Comparison of ENCODE assay signal across 7 mouse cellular contexts in the genomic region with DNA sequence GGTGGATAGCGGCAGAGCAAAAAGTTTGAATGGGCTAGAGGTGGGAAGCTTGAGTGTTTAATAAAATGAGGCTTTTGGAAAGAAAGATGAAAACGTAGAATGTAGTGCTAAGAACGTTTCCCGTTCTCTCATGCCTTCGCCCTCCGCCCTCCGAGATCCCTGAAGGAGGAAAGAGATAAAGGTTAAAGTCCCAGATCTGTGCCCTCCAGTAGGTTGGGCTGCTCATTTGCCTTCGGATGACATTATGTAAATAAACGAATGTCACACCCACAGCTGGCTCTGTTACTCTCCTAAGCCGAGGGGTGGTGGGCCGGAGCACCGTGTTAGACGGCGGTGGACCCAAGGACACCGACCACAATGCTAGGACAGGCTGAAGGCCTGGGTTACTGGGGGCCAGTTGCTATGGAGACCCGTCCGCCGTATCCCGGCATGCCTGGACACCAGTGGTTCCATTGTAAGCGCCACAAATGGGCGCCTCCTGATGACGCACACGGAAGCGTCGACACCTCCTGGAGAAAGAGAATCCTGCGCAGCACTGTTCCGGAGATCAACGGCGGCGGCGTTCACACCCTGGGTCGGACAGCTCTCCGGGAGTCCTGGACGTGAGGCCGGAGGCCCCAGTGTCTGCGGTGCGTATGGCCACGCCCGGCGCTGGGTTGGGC. TPM values are rescaled to one million over a fixed set of nuclear protein-coding genes. Genes with fewer than 3 reads are reported as not detected.
DNase-seq lines count a peak whose midpoint lies in the region; ATAC-seq lines count a peak whose summit lies in the region.

Gene Brms1, plus strand, starts transcription at position 493 of the 662 bp plus-strand sequence.

- ATAC-seq in embryonic facial prominence, embryonic 11.5 days (replicated peaks; ENCODE audit: insufficient number of reproducible peaks, low FRiP score, low TSS enrichment, low read depth), result peak; percentile 78
- ATAC-seq in midbrain, embryonic 12.5 days (ENCODE audit: low FRiP score, low read depth), result peak; percentile 87

- H3K27me3 ChIP-seq in embryonic facial prominence, embryonic 11.5 days (ENCODE audit: control insufficient read depth, insufficient read depth, low read length), result no peaks in the 10 kb centered on the region
- no peaks in the 10 kb centered on the region for H3K27me3 ChIP-seq in limb, embryonic 10.5 days (ENCODE audit: low read depth, poor library complexity, severe bottlenecking)
- peaks cover 7% of the 10 kb centered on the region; the same call in 1 of the 2 replicates for H3K27me3 ChIP-seq in midbrain, embryonic 12.5 days

- peaks cover 6% of the 10 kb centered on the region for H3K4me1 ChIP-seq in embryonic facial prominence, embryonic 11.5 days (ENCODE audit: control insufficient read depth, insufficient read depth, low read length)
- peaks cover 46% of the 10 kb centered on the region for H3K4me1 ChIP-seq in limb, embryonic 10.5 days
- H3K4me1 ChIP-seq in midbrain, embryonic 12.5 days, result peaks cover 38% of the 10 kb centered on the region

- peak; percentile 89 for DNase-seq in adrenal gland, postnatal 25 days
- peak; percentile 96 for DNase-seq in embryonic facial prominence, embryonic 11.5 days (ENCODE audit: low spot score)
- peak; percentile 99 for DNase-seq in heart, adult 11 months
- peak; percentile 94 for DNase-seq in kidney, adult 18-20 months
- peak; percentile 96 for DNase-seq in limb, embryonic 10.5 days (ENCODE audit: low spot score)
- DNase-seq in skeletal muscle tissue, adult 2 months (ENCODE audit: low read depth, low spot score), result peak; percentile 91

- WGBS in embryonic facial prominence, embryonic 11.5 days, result 9% methylated on average over 40 of the region's 40 CpGs
- 10% methylated on average over 40 of the region's 40 CpGs for WGBS in limb, embryonic 10.5 days
- 7% methylated on average over 40 of the region's 40 CpGs for WGBS in midbrain, embryonic 12.5 days

- no peaks in the 10 kb centered on the region for H3K36me3 ChIP-seq in embryonic facial prominence, embryonic 11.5 days (replicated peaks; ENCODE audit: control insufficient read depth, insufficient read depth, low read depth, low read length)
- H3K36me3 ChIP-seq in limb, embryonic 10.5 days, result peaks cover 17% of the 10 kb centered on the region
- peaks cover 22% of the 10 kb centered on the region for H3K36me3 ChIP-seq in midbrain, embryonic 12.5 days

- peak within 1 kb of the TSS; percentile 86 for H3K4me2 ChIP-seq in embryonic facial prominence, embryonic 11.5 days (ENCODE audit: low read depth, low read length)
- peak within 1 kb of the TSS; percentile 100 for H3K4me2 ChIP-seq in midbrain, embryonic 12.5 days (replicated peaks)

- 0 out of 2 replicates have a peak within 1 kb of the TSS, but pooled peaks have one; percentile 4 for H3K27ac ChIP-seq in embryonic facial prominence, embryonic 11.5 days (replicated peaks; ENCODE audit: low read depth, low read length)
- peak within 1 kb of the TSS; percentile 81 for H3K27ac ChIP-seq in limb, embryonic 10.5 days
- peak within 1 kb of the TSS; percentile 69 for H3K27ac ChIP-seq in midbrain, embryonic 12.5 days (replicated peaks)

- H3K9ac ChIP-seq in embryonic facial prominence, embryonic 11.5 days (replicated peaks; ENCODE audit: low read length), result peak within 1 kb of the TSS; percentile 86
- H3K9ac ChIP-seq in midbrain, embryonic 12.5 days (replicated peaks), result peak within 1 kb of the TSS; percentile 88

- H3K4me3 ChIP-seq in embryonic facial prominence, embryonic 11.5 days (ENCODE audit: low read depth, low read length), result peak within 1 kb of the TSS; percentile 86
- peak within 1 kb of the TSS; percentile 91 for H3K4me3 ChIP-seq in limb, embryonic 10.5 days
- H3K4me3 ChIP-seq in midbrain, embryonic 12.5 days, result peak within 1 kb of the TSS; percentile 85

- no peaks in the 10 kb centered on the region for H3K9me3 ChIP-seq in embryonic facial prominence, embryonic 11.5 days (replicated peaks; ENCODE audit: control insufficient read depth, low read length)
- no peaks in the 10 kb centered on the region for H3K9me3 ChIP-seq in limb, embryonic 10.5 days (replicated peaks)
- H3K9me3 ChIP-seq in midbrain, embryonic 12.5 days, result no peaks in the 10 kb centered on the region

RNA-seq across cellular contexts. Expression of gene Brms1, which starts in this region (rescaled TPM):
- 21.6 and 32.0 TPM in 2 replicates for total RNA-seq in adrenal gland, postnatal 25 days (2021)
- polyA plus RNA-seq in embryonic facial prominence, embryonic 11.5 days (2014; fragmentation: Nextera tagmentation; extraction: Ambion mirVana), result 47.5 and 47.9 TPM in 2 replicates
- 74.6 and 84.6 TPM in 2 replicates for polyA plus RNA-seq in limb, embryonic 10.5 days (2016; fragmentation: Nextera tagmentation; extraction: Ambion mirVana)
- polyA plus RNA-seq in midbrain, embryonic 12.5 days (2016; fragmentation: Nextera tagmentation; extraction: Ambion mirVana), result 56.6 and 63.7 TPM in 2 replicates

Comparison
In these comparisons a context has a peak if more than half of its experiments do, and no peak if none do; other contexts are left out.
1. Peak in every context shown above with its lines: DNase-seq, ATAC-seq, H3K4me3 ChIP-seq and H3K27ac ChIP-seq.
2. H3K27ac ChIP-seq: peak in every context shown above with its lines; median percentile 81 in limb, embryonic 10.5 days; 69 in midbrain, embryonic 12.5 days; 4 in embryonic facial prominence, embryonic 11.5 days.